ENCODE assay signal across 11 mouse cellular contexts in genomic region chr19:48584938-48585560, GRCm38 (mm10).
DNase-seq lines count a peak whose midpoint lies in the region.
"Had no signal": no experiment of that assay in that cellular context is flagged by ENCODE, and none has a peak within 500 bp of the region (broad histone marks: within the 10 kb centered on the region; RNA-seq: fewer than 3 reads in every experiment).

No protein-coding gene starts in this region.

- peak; percentile 58 to 68 for DNase-seq in cerebellum, postnatal 10 days
- no peak for DNase-seq in cerebellum, postnatal 36 days
- peak; percentile 39 for DNase-seq in layer of hippocampus, adult 11-12 months (ENCODE audit: low spot score)
- DNase-seq in layer of hippocampus, postnatal 25 days (ENCODE audit: extremely low spot score in 1 of 2, low spot score in 1 of 2), result no peak
- peak; percentile 0 for DNase-seq in fat pad, adult 2 months (ENCODE audit: extremely low read depth, low read depth, low spot score)
- peak; percentile 42 to 49 for DNase-seq in layer of hippocampus, postnatal 36 days
- DNase-seq in spleen, postnatal 14 days (ENCODE audit: low spot score in 2 of 2), result no peak
- DNase-seq in yolk sac, embryonic 10.5 days (ENCODE audit: low spot score), result no peak
- DNase-seq: gastrocnemius, postnatal 36 days; lung, postnatal 14 days; thymus, adult 2 months had no signal

Comparison
In these comparisons a context has a peak if more than half of its experiments do, and no peak if none do; other contexts are left out.
1. DNase-seq: peak in cerebellum, postnatal 10 days (2 of 2), layer of hippocampus, adult 11-12 months (single experiment), fat pad, adult 2 months (single experiment) and layer of hippocampus, postnatal 36 days (2 of 2); none in cerebellum, postnatal 36 days (0 of 2), layer of hippocampus, postnatal 25 days (0 of 2), spleen, postnatal 14 days (0 of 2) and yolk sac, embryonic 10.5 days (single experiment).